ENCODE assay signal across 8 mouse cellular contexts in the genomic region with DNA sequence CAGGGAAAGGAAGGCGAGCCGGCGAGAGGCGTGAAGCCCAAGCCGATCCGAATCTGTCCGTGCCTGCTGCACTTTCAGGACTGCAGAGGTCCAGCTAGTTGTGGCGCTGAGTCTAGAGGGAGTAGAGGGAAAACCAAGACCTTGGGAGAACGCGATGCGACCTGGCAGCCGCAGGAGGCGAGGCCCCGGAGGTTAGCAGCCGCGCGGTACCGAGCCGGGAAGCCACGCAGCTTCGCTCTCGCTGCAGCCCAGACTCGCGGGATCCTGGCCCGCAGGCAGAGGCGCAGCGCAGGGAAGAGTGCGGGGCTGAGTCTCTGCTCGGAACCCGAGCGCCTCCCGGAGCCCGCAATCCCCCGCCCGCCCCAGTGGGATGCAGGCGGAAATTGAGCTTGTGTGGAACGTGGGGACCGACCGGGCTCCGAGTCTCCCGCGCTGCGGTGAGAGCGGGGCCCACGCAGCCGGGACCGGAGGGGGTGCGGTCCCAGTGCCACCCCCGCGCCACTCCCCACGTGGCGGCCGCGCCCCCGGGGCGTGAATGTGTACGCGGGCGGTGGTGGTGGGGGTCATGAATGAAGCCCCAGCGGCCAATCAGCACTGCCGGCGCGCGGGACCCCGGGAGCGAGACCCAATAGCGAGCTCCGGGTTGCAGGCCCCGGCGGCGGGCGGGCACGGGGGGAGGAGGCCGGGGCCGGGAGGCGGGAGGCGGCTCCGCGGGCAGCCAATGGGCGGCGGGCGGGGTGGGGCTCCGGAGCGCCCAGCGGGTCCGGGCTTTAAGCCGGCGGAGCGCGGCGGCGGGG. TPM values are rescaled to one million over a fixed set of nuclear protein-coding genes. Genes with fewer than 3 reads are reported as not detected.
DNase-seq lines count a peak whose midpoint lies in the region; ATAC-seq and TF ChIP-seq lines count a peak whose summit lies in the region.

No protein-coding gene starts in this region.

- peak; percentile 79 for DNase-seq in ES-CJ7 (ENCODE audit: low read depth, low spot score)
- DNase-seq in cerebellum, adult 2 months: peak; percentile 65 to 69
- peak; percentile 82 for DNase-seq in heart, postnatal 4 days
- peak; percentile 83 to 86 for DNase-seq in layer of hippocampus, adult 8-10 months (ENCODE audit: low spot score in 2 of 2)
- DNase-seq in lung, adult 18-20 months: peak; percentile 77 to 79
- peak; percentile 77 for DNase-seq in thymus, adult 2 months

- H3K4me3 ChIP-seq in cerebellum, adult 2 months (replicated peaks; ENCODE audit: insufficient read depth, low read depth, low read length): peak overlapping the region; percentile 29
- peak overlapping the region; percentile 58 for H3K4me3 ChIP-seq in olfactory bulb, adult 2 months (ENCODE audit: insufficient read depth, low read depth, low read length)
- peak overlapping the region; percentile 67 for H3K4me3 ChIP-seq in thymus, adult 2 months (ENCODE audit: control insufficient read depth, insufficient read depth, low read length)

- WGBS in cerebellum, adult 2 months: under 1% methylated on average over 73 of the region's 92 CpGs
- under 1% methylated on average over 90 of the region's 92 CpGs for WGBS in olfactory bulb, adult 2 months
- 2% methylated on average over 89 of the region's 92 CpGs for whole genome bisulfite sequencing in thymus, adult 2 months

- H3K27me3 ChIP-seq in cerebellum, adult 2 months (ENCODE audit: control insufficient read depth, insufficient read depth, low read length): peaks cover 12% of the 10 kb centered on the region; the same call in 1 of the 2 replicates
- H3K27me3 ChIP-seq in thymus, adult 2 months (ENCODE audit: control insufficient read depth, insufficient read depth, low read length): peaks cover 37% of the 10 kb centered on the region

- no peak overlapping the region for H3K27ac ChIP-seq in cerebellum, adult 2 months (ENCODE audit: insufficient read depth, low read length)
- no peak overlapping the region for H3K27ac ChIP-seq in olfactory bulb, adult 2 months (ENCODE audit: insufficient read depth, low read depth, low read length)
- no peak overlapping the region for H3K27ac ChIP-seq in thymus, adult 2 months (ENCODE audit: control insufficient read depth, insufficient read depth, low read length)

- TF ChIP-seq CTCF in cerebellum, adult 2 months (IDR thresholded peaks at IDR 0.05; ENCODE audit: borderline replicate concordance, insufficient read depth, low read depth, low read length): no peak
- TF ChIP-seq CTCF in olfactory bulb, adult 2 months (IDR thresholded peaks at IDR 0.05; ENCODE audit: insufficient read depth, low read depth, low read length): no peak
- TF ChIP-seq CTCF in thymus, adult 2 months (IDR thresholded peaks at IDR 0.05; ENCODE audit: borderline replicate concordance, control insufficient read depth, extremely low read depth, insufficient read depth, low read length, poor library complexity): no peak

- ATAC-seq in frontal cortex, adult (ENCODE audit: low TSS enrichment): peak; percentile 82

- no peaks in the 10 kb centered on the region for H3K36me3 ChIP-seq in thymus, adult 2 months (ENCODE audit: control insufficient read depth, insufficient read depth, low read length)

- no peaks in the 10 kb centered on the region for H3K4me1 ChIP-seq in cerebellum, adult 2 months (ENCODE audit: control insufficient read depth, insufficient read depth, low read length)
- peaks cover 25% of the 10 kb centered on the region for H3K4me1 ChIP-seq in olfactory bulb, adult 2 months (ENCODE audit: control insufficient read depth, insufficient read depth, low read length)
- peaks cover 12% of the 10 kb centered on the region for H3K4me1 ChIP-seq in thymus, adult 2 months (replicated peaks; ENCODE audit: control insufficient read depth, insufficient read depth, low read length)

- TF ChIP-seq POLR2A in cerebellum, adult 2 months (IDR thresholded peaks at IDR 0.05; ENCODE audit: borderline replicate concordance, insufficient read depth, low read length): no peak
- TF ChIP-seq POLR2A in olfactory bulb, adult 2 months (IDR thresholded peaks at IDR 0.05; ENCODE audit: insufficient read depth, low read depth, low read length): no peak
- TF ChIP-seq POLR2A in thymus, adult 2 months (IDR thresholded peaks at IDR 0.05; ENCODE audit: control insufficient read depth, extremely low read depth, insufficient read depth, low read length, poor library complexity): no peak

RNA-seq across cellular contexts. Expression of a gene that starts 0.4 kb away (rescaled TPM):
- polyA plus RNA-seq in cerebellum, adult 2 months (2012; rRNA removed): 2.3 and 3.3 TPM in 2 replicates
- under 1 TPM; 0.16 to 0.24 TPM for total RNA-seq in heart, postnatal 4 days (2021)
- 10 to 100 TPM; 39.6 to 42.8 (median 40.0) TPM for total RNA-seq in layer of hippocampus, adult 8-10 months (2022)
- polyA plus RNA-seq in olfactory bulb, adult 2 months (2012; ENCODE audit: insufficient read depth, insufficient read length, low replicate concordance, missing spikeins): not detected in 2 replicates
- 0.38 and 0.46 TPM in 2 replicates for polyA plus RNA-seq in thymus, adult 2 months (2012; rRNA removed)

RNA-seq across cellular contexts. Expression of a gene that starts 36.3 kb away (rescaled TPM):
- 19.2 and 19.4 TPM in 2 replicates for polyA plus RNA-seq in cerebellum, adult 2 months (2012; rRNA removed)
- 10 to 100 TPM; 17.3 to 18.7 TPM for total RNA-seq in heart, postnatal 4 days (2021)
- total RNA-seq in layer of hippocampus, adult 8-10 months (2022): 10 to 100 TPM; 15.3 to 18.3 (median 16.4) TPM
- not detected in 2 replicates for polyA plus RNA-seq in olfactory bulb, adult 2 months (2012; ENCODE audit: insufficient read depth, insufficient read length, low replicate concordance, missing spikeins)
- 6.0 and 6.3 TPM in 2 replicates for polyA plus RNA-seq in thymus, adult 2 months (2012; rRNA removed)

RNA-seq across cellular contexts. Expression of a gene that starts 43.4 kb away (rescaled TPM):
- 1.4 and 1.6 TPM in 2 replicates for polyA plus RNA-seq in cerebellum, adult 2 months (2012; rRNA removed)
- total RNA-seq in heart, postnatal 4 days (2021): 10 to 100 TPM; 22.4 to 23.4 TPM
- 1 to 10 TPM; 1.6 to 2.9 (median 2.0) TPM for total RNA-seq in layer of hippocampus, adult 8-10 months (2022)
- not detected in 2 replicates for polyA plus RNA-seq in olfactory bulb, adult 2 months (2012; ENCODE audit: insufficient read depth, insufficient read length, low replicate concordance, missing spikeins)
- polyA plus RNA-seq in thymus, adult 2 months (2012; rRNA removed): 36.1 and 59.4 TPM in 2 replicates

RNA-seq across cellular contexts. Expression of a gene that starts 46.4 kb away (rescaled TPM):
- not detected in 2 replicates for polyA plus RNA-seq in cerebellum, adult 2 months (2012; rRNA removed)
- total RNA-seq in heart, postnatal 4 days (2021): not detected
- total RNA-seq in layer of hippocampus, adult 8-10 months (2022): 1 to 10 TPM in 2 of 4 experiments, under 1 TPM in 2; 0.80 to 2.4 (median 1.1) TPM
- not detected in 2 replicates for polyA plus RNA-seq in olfactory bulb, adult 2 months (2012; ENCODE audit: insufficient read depth, insufficient read length, low replicate concordance, missing spikeins)
- not detected in 2 replicates for polyA plus RNA-seq in thymus, adult 2 months (2012; rRNA removed)

RNA-seq across cellular contexts. Expression of a gene that starts 57.5 kb away (rescaled TPM):
- polyA plus RNA-seq in cerebellum, adult 2 months (2012; rRNA removed): 40.5 and 45.2 TPM in 2 replicates
- total RNA-seq in heart, postnatal 4 days (2021): 10 to 100 TPM; 35.0 to 37.4 TPM
- 10 to 100 TPM; 33.8 to 39.5 (median 36.0) TPM for total RNA-seq in layer of hippocampus, adult 8-10 months (2022)
- not detected in 2 replicates for polyA plus RNA-seq in olfactory bulb, adult 2 months (2012; ENCODE audit: insufficient read depth, insufficient read length, low replicate concordance, missing spikeins)
- polyA plus RNA-seq in thymus, adult 2 months (2012; rRNA removed): 23.2 and 25.3 TPM in 2 replicates

Comparison
In these comparisons a context has a peak if more than half of its experiments do, and no peak if none do; other contexts are left out.
1. RNA of a gene that starts 43.4 kb away (polyA plus RNA-seq): 36.1 to 59.4 TPM in thymus, adult 2 months; 1.4 to 1.6 TPM in cerebellum, adult 2 months and not detected in olfactory bulb, adult 2 months; every median in the first group is over 10 times any median in the second.
2. Peak in every context shown above with its lines, with median percentiles within 50 percentile points of each other: DNase-seq and H3K4me3 ChIP-seq.